Mouse (Mus musculus) forebrain, postnatal 0 days (tissue): ENCODE measurements around the gene Gm9999. TPM values are rescaled to one million over a fixed set of nuclear protein-coding genes. Genes with fewer than 3 reads are reported as not detected.

Experiments
- ATAC-seq: fragments of 200-750 bp; cut with Nextera tagmentation; 2 replicates; pipeline ENCODE4 v1.8.0; 2017; ENCODE audit warnings: mild to moderate bottlenecking, moderate library complexity
- DNase-seq: peaks from one replicate; pipeline ENCODE4 v3.0.0-alpha.2; 2015
- H3K27ac ChIP-seq: fragments of 300-500 bp; sonication (generic); 2 replicates; pipeline ENCODE4 v1.5.1; 2014; ENCODE audit warnings: low read depth, mild to moderate bottlenecking, antibody characterized with exemption, low read length, moderate library complexity, mixed read lengths
- H3K27me3 ChIP-seq: fragments of 300-500 bp; sonication (generic); 2 replicates; pipeline ENCODE4 v1.6.1; 2014; ENCODE audit warnings: mild to moderate bottlenecking, low read length, mixed read lengths; ENCODE audit not compliant: insufficient read depth
- H3K36me3 ChIP-seq: fragments of 300-500 bp; sonication (generic); 2 replicates; pipeline ENCODE4 v1.6.1; 2014; ENCODE audit warnings: mild to moderate bottlenecking, moderate library complexity; ENCODE audit not compliant: insufficient read depth
- H3K4me1 ChIP-seq: fragments of 300-500 bp; sonication (generic); 2 replicates; pipeline ENCODE4 v1.6.1; 2014; ENCODE audit warnings: antibody characterized with exemption; ENCODE audit not compliant: insufficient read depth
- H3K4me2 ChIP-seq: fragments of 300-500 bp; sonication (generic); 2 replicates; pipeline ENCODE4 v1.6.1; 2014; ENCODE audit warnings: low read depth, mild to moderate bottlenecking, moderate library complexity
- H3K4me3 ChIP-seq: fragments of 300-500 bp; sonication (generic); 2 replicates; pipeline ENCODE4 v1.5.1; 2014; ENCODE audit warnings: low read depth, low read length, mixed read lengths
- H3K9ac ChIP-seq: fragments of 300-500 bp; sonication (generic); 2 replicates; pipeline ENCODE4 v1.6.1; 2014; ENCODE audit warnings: mild to moderate bottlenecking
- H3K9me3 ChIP-seq: fragments of 300-500 bp; sonication (generic); 2 replicates; pipeline ENCODE4 v1.6.1; 2016; ENCODE audit warnings: low read length
- CTCF ChIP-seq: sonication (generic); IDR thresholded peaks from 2 replicates; pipeline ENCODE4 v1.5.1; 2016; ENCODE audit warnings: antibody characterized with exemption, control low read depth, low read depth
- WGBS: fragments of 180-500 bp; shearing (Covaris S2); extraction: QIAGEN DNeasy Blood & Tissue Kit; methylation state at CpG from one replicate; pipeline ENCODE4 v1.1.7; 2014; 5-methylcytosine and 5-hydroxymethylcytosine counted together
- polyA plus RNA-seq: library from polyadenylated mRNA; unstranded; fragments of >200 nt; fragmentation: Nextera tagmentation; extraction: Ambion mirVana; gene quantifications from 2 replicates; pipeline ENCODE4 v1.2.1, GENCODE M21; 2015
- total RNA-seq: library from RNA; depleted of rRNA; stranded (reverse); fragments of >200 nt; gene quantifications from 2 replicates; pipeline ENCODE4 v1.2.3, GENCODE M21; 2014

Gene Gm9999
- total and polyA plus RNA-seq, 2 experiments from 2014 or later: not detected

GRCm38 (mm10) chr7:46999983-47000643, 16.7 kb downstream of the Gm9999 start:
- Histone ChIP-seq H3K27ac (peak overlapping the region; percentile 24; the same call in 1 of the 2 replicates), H3K9me3 (no peaks in the 10 kb centered on the region), H3K4me2 (no peak overlapping the region), H3K4me3 (no peak overlapping the region), H3K36me3 (peaks cover 41% of the 10 kb centered on the region), H3K9ac (no peak overlapping the region), H3K27me3 (no peaks in the 10 kb centered on the region), H3K4me1 (peaks cover 8% of the 10 kb centered on the region; the same call in 1 of the 2 replicates)
- DNase-seq (no peak), ATAC-seq (no peak)
- 75% methylated on average over 8 of the region's 8 CpGs for WGBS
- TF ChIP-seq CTCF: no peak

- WGBS: 18% methylated on average over 3 of the region's 3 CpGs
- H3K4me1 ChIP-seq: peaks cover 8% of the 10 kb centered on the region; the same call in 1 of the 2 replicates
- TF ChIP-seq CTCF: no peak
- H3K4me2 ChIP-seq: no peak overlapping the region
- H3K27me3 ChIP-seq: no peaks in the 10 kb centered on the region
- peak overlapping the region; percentile 24; the same call in 1 of the 2 replicates for H3K27ac ChIP-seq
- no peak overlapping the region for H3K4me3 ChIP-seq
- DNase-seq: peak; percentile 47
- peaks cover 36% of the 10 kb centered on the region for H3K36me3 ChIP-seq
- H3K9me3 ChIP-seq: no peaks in the 10 kb centered on the region
- H3K9ac ChIP-seq: no peak overlapping the region
- ATAC-seq: peak; percentile 98
Observed at GRCm38 (mm10) chr7:47000644-47000983, 17.2 kb downstream of the Gm9999 start.

- 49% methylated on average over 5 of the region's 5 CpGs for whole genome bisulfite sequencing
- Histone ChIP-seq H3K4me1 (peaks cover 8% of the 10 kb centered on the region; the same call in 1 of the 2 replicates), H3K27ac (no peak overlapping the region), H3K9me3 (no peaks in the 10 kb centered on the region), H3K4me2 (no peak overlapping the region), H3K36me3 (peaks cover 29% of the 10 kb centered on the region), H3K27me3 (no peaks in the 10 kb centered on the region), H3K4me3 (no peak overlapping the region), H3K9ac (no peak overlapping the region)
- ATAC-seq: no peak
- DNase-seq: no peak
- no peak for TF ChIP-seq CTCF
Observed at GRCm38 (mm10) chr7:47001125-47001899, 17.9 kb downstream of the Gm9999 start.

- H3K27ac ChIP-seq: 0 out of 2 replicates have a peak overlapping the region, but pooled peaks have one; percentile 15
Observed at GRCm38 (mm10) chr7:47001900-47002275, 18.5 kb downstream of the Gm9999 start.

GRCm38 (mm10) chr7:47003411-47004115, 20.2 kb downstream of the Gm9999 start:
- Histone ChIP-seq H3K36me3 (peaks cover 7% of the 10 kb centered on the region), H3K4me2 (no peak overlapping the region), H3K27ac (no peak overlapping the region), H3K4me1 (peaks cover 16% of the 10 kb centered on the region), H3K27me3 (no peaks in the 10 kb centered on the region), H3K9me3 (no peaks in the 10 kb centered on the region), H3K4me3 (no peak overlapping the region), H3K9ac (no peak overlapping the region)
- ATAC-seq (no peak), DNase-seq (no peak)
- WGBS: 9% methylated on average over 3 of the region's 3 CpGs
- TF ChIP-seq CTCF: no peak

More at GRCm38 (mm10) chr7:47001900-47002275, 18.5 kb downstream of the Gm9999 start:
- Histone ChIP-seq H3K9me3 (no peaks in the 10 kb centered on the region), H3K9ac (no peak overlapping the region), H3K4me3 (no peak overlapping the region), H3K4me2 (no peak overlapping the region), H3K36me3 (peaks cover 23% of the 10 kb centered on the region), H3K4me1 (peaks cover 10% of the 10 kb centered on the region; the same call in 1 of the 2 replicates), H3K27me3 (no peaks in the 10 kb centered on the region)
- no peak for TF ChIP-seq CTCF
- no peak for ATAC-seq
- 48% methylated on average over 4 of the region's 4 CpGs for WGBS
- DNase-seq: no peak

- ATAC-seq: no peak
- WGBS: 16% methylated on average over 21 of the region's 21 CpGs
- no peak for TF ChIP-seq CTCF
Observed at GRCm38 (mm10) chr7:47007109-47007780, 23.9 kb downstream of the Gm9999 start.

More at GRCm38 (mm10) chr7:47007109-47007780, 23.9 kb downstream of the Gm9999 start:
- no peaks in the 10 kb centered on the region for H3K9me3 ChIP-seq
- H3K9ac ChIP-seq: peak overlapping the region; percentile 67
- no peaks in the 10 kb centered on the region for H3K27me3 ChIP-seq
- DNase-seq: no peak
- no peaks in the 10 kb centered on the region for H3K36me3 ChIP-seq
- H3K27ac ChIP-seq: peak overlapping the region; percentile 80; the same call in 1 of the 2 replicates
- H3K4me3 ChIP-seq: peak overlapping the region; percentile 70
- peaks cover 11% of the 10 kb centered on the region for H3K4me1 ChIP-seq
- H3K4me2 ChIP-seq: peak overlapping the region; percentile 83
